Mouse (Mus musculus): Measurements from ENCODE around the gene Xpnpep1. TPM values are rescaled to one million over a fixed set of nuclear protein-coding genes. Genes with fewer than 3 reads are reported as not detected.

Gene Xpnpep1
- 10 to 100 TPM; 59.8 to 70.1 TPM for total RNA-seq (2021)
- polyA plus RNA-seq (2012; rRNA removed) = 49.8 and 71.9 TPM in 2 replicates
- long read RNA-seq, full-length matches to known transcripts = 56 of 127 reads
- long read RNA-seq, partial matches to known transcripts = 3 of 127 reads
- long read RNA-seq, other reads (novel, unspliced or antisense) = 68 of 127 reads

DNA sequence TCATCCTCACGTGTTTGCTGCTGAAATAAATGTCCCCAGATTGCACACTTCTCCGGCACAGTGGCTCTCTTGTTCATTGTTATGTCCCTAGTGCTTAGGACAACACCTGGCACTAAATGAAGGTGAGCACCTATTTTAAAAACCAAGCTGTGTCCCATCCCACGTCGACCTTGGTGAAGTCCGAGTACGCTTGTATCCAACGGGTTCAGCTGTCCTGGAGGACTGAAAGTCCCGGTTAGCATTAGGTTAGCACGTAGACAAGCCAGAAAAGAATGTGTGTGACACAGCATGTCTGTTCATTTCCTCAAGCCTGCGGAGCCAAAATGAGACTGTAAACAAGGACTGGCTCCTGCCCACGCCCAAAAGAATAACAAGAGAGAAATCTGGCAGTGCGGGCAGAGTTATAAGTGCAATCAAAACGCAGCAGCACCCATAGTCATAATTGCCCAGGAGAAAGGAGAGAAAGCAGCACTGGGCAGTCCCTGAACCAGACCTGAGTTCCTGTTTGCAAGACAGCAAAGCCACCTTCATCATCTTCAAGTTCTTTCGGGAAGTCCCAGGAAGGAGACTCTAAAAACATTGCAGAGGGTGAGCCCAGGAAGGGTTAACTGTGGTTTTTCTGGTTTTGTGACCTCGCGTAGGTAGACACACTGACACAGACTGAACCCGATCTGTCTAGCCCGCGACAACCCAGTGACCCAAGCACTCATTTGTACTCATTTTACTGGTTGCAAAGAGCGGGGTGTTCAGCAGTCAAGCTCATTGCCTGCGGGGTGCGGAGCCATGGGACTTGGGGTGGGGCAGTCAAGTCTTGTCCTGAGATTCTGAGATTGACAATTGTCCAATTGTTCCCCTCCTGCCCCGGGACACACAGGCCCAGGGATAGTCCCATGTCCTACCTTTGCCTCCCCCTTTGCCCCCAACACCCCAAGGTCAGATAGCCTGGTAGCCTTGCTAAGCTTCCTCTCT lies at the start of gene Xpnpep1:
TSS of gene Xpnpep1 (minus strand) at position 51 of the 969 bp plus-strand sequence.
- Histone ChIP-seq H3K9ac (ENCODE audit: low read depth, low read length) (no peak within 1 kb of the TSS), H3K27ac (peak within 1 kb of the TSS; percentile 82), H3K27me3 (ENCODE audit: control insufficient read depth, insufficient read depth, low read length) (no peaks in the 10 kb centered on the region), H3K4me1 (ENCODE audit: control insufficient read depth, insufficient read depth, low read length) (peaks cover 20% of the 10 kb centered on the region), H3K79me2 (replicated peaks; ENCODE audit: control insufficient read depth, insufficient read depth, low read length) (peaks cover 4% of the 10 kb centered on the region), H3K4me3 (peak within 1 kb of the TSS; percentile 43; the same call in 1 of the 2 replicates), H3K36me3 (ENCODE audit: control insufficient read depth, insufficient read depth, low read length) (no peaks in the 10 kb centered on the region)
- no peak for DNase-seq
- 62% methylated on average over 23 of the region's 23 CpGs for WGBS
- TF ChIP-seq EP300 (IDR thresholded peaks at IDR 0.05; ENCODE audit: insufficient read depth, low read depth, low read length) (no peak), POLR2A (IDR thresholded peaks at IDR 0.05; ENCODE audit: insufficient read depth, low read depth, low read length) (no peak), CTCF (IDR thresholded peaks at IDR 0.05) (no peak)
- intact Hi-C loops (cut with DNase I) = no loop called here

DNA sequence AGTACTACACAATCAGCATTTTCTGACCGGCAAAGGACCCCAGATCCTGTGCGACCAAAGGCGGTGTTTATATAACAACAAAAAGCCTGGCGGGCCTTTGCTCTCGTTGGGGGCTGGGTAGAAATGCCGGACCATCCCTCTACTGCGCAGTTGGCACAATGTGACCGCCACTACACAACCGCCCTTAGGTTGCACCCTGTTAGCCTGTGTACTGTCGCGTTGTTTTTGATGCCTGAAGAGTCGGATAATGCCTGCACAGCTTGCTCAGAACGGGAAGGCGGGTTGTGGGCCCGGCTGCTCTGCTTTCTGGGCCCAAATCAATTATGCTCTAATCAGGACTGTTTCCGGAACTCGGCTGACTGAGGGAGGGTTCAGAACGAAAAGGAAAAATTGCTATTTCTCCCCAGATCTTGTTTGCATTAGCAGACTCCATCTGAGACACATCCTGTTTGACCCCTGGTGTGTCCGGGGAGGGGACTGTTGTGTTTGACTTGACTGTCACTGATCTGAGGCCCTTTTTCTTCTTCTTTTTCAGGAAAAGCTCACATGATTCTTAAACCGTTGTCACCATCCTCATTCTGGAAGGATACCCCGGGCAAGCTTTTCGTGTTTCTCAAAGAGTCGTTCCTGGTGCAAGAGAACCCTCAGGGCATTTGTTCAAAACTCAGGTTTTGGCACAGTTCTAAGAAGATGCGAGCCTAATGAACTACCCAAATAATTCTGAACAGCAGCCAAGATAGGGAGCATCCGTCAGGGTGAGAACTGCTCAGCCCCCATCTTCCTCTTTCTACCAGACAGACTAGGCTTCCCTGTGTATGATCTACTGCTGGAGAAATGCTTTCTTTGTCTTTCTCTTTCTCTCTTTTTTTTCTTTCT lies 47.5 kb upstream of the Xpnpep1 start:
- no peaks in the 10 kb centered on the region for H3K79me2 ChIP-seq (replicated peaks; ENCODE audit: control insufficient read depth, insufficient read depth, low read length)
- peaks cover 5% of the 10 kb centered on the region for H3K4me1 ChIP-seq (ENCODE audit: control insufficient read depth, insufficient read depth, low read length)
- intact Hi-C loops (cut with DNase I) = loop anchor here (5.0 kb wide), 1 partner anchor 45 kb away; no protein-coding TSS in a partner anchor
- H3K27ac ChIP-seq = peak overlapping the region; percentile 72
- DNase-seq = peak; percentile 50 to 52
- TF ChIP-seq EP300 (IDR thresholded peaks at IDR 0.05; ENCODE audit: insufficient read depth, low read depth, low read length) (no peak), POLR2A (IDR thresholded peaks at IDR 0.05; ENCODE audit: insufficient read depth, low read depth, low read length) (0 out of 2 replicates have a peak, but pooled peaks have one; percentile 8)
- 35% methylated on average over 25 of the region's 25 CpGs for WGBS
- H3K4me3 ChIP-seq = peak overlapping the region; percentile 27; the same call in 1 of the 2 replicates
- H3K36me3 ChIP-seq (ENCODE audit: control insufficient read depth, insufficient read depth, low read length) = no peaks in the 10 kb centered on the region
- peak overlapping the region; percentile 82 for H3K9ac ChIP-seq (ENCODE audit: low read depth, low read length)
- no peaks in the 10 kb centered on the region for H3K27me3 ChIP-seq (ENCODE audit: control insufficient read depth, insufficient read depth, low read length)

DNA sequence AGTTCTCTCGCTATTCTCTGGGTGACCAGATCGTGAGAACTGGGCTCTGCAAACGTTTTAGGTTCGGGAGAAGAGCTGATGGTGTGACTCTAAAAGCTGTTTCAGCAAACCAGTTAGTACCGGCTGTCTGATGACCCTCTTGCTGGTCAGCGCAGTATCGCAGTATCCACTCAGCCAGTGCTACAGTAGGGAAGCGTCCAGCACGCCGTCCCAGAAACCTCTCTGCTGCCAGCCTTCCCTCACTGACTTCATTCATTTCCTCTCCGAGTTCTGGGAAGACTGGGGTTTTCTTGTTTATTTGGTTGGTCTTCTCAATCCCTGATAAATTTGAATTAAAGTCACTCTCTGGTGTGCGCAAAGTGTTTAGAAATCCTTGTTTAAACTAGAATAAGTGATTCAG lies 46.8 kb upstream of the Xpnpep1 start:
- H3K79me2 ChIP-seq (replicated peaks; ENCODE audit: control insufficient read depth, insufficient read depth, low read length) = no peaks in the 10 kb centered on the region
- peak; percentile 36 to 39 for DNase-seq
- H3K36me3 ChIP-seq (ENCODE audit: control insufficient read depth, insufficient read depth, low read length) = no peaks in the 10 kb centered on the region
- no peaks in the 10 kb centered on the region for H3K27me3 ChIP-seq (ENCODE audit: control insufficient read depth, insufficient read depth, low read length)
- TF ChIP-seq EP300 (IDR thresholded peaks at IDR 0.05; ENCODE audit: insufficient read depth, low read depth, low read length) (no peak), POLR2A (IDR thresholded peaks at IDR 0.05; ENCODE audit: insufficient read depth, low read depth, low read length) (no peak), CTCF (IDR thresholded peaks at IDR 0.05) (no peak)
- intact Hi-C loops (cut with DNase I) = loop anchor here (5.0 kb wide), 1 partner anchor 45 kb away; no protein-coding TSS in a partner anchor
- peak overlapping the region; percentile 8 for H3K4me3 ChIP-seq
- H3K9ac ChIP-seq (ENCODE audit: low read depth, low read length) = peak overlapping the region; percentile 6; the same call in 1 of the 2 replicates
- H3K4me1 ChIP-seq (ENCODE audit: control insufficient read depth, insufficient read depth, low read length) = peaks cover 5% of the 10 kb centered on the region
- WGBS = 37% methylated on average over 12 of the region's 12 CpGs
- H3K27ac ChIP-seq = peak overlapping the region; percentile 72

DNA sequence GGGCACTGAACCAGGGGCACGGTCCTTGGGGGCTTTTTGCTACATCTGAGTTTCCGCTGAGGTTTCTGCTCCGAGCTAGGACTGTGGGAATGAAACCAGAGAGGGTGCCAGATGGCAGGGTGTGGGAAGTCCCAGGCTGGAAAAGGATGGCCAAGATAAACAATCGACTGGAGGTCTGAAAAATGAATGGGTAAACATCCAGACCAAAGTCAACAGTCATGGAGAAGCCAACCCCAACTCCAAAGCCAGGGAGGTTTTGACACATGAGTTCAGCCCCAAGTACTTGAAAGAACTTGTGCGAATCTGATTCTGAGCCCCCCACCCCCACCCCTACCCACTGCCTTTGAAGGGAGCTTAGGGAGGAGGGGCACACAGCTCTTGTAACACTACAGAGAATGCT lies 44.7 kb upstream of the Xpnpep1 start:
- H3K27me3 ChIP-seq (ENCODE audit: control insufficient read depth, insufficient read depth, low read length) = no peaks in the 10 kb centered on the region
- intact Hi-C loops (cut with DNase I) = loop anchor here (5.0 kb wide), 1 partner anchor 48 kb away; no protein-coding TSS in a partner anchor
- H3K36me3 ChIP-seq (ENCODE audit: control insufficient read depth, insufficient read depth, low read length) = no peaks in the 10 kb centered on the region
- no peak overlapping the region for H3K4me3 ChIP-seq
- no peak for TF ChIP-seq EP300 (IDR thresholded peaks at IDR 0.05; ENCODE audit: insufficient read depth, low read depth, low read length)
- TF ChIP-seq POLR2A (IDR thresholded peaks at IDR 0.05; ENCODE audit: insufficient read depth, low read depth, low read length) = no peak
- no peak for TF ChIP-seq CTCF (IDR thresholded peaks at IDR 0.05)
- peak overlapping the region; percentile 38; the same call in 1 of the 2 replicates for H3K27ac ChIP-seq
- peaks cover 5% of the 10 kb centered on the region for H3K4me1 ChIP-seq (ENCODE audit: control insufficient read depth, insufficient read depth, low read length)
- H3K79me2 ChIP-seq (replicated peaks; ENCODE audit: control insufficient read depth, insufficient read depth, low read length) = no peaks in the 10 kb centered on the region
- no peak overlapping the region for H3K9ac ChIP-seq (ENCODE audit: low read depth, low read length)
- peak; percentile 47 to 68 for DNase-seq
- WGBS = 45% methylated on average over 5 of the region's 5 CpGs

DNA sequence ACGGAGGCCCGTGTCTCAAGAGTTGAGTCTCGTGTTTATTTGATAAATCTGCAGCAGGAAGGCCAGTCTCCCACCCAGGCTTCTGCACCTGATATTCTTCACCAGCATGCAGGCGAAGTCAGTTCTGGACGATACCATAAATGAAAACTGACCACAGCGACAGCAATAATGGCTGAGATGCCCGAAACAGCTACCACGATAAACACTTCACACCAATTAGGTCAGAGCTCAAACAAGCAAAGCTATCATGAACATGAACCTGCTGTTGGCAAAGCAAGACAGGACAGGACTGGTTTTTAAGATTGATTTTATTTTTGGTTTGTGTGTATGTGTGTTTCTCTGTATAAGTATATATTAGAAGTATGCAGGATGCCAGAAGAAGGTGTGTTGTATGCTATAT lies 42.8 kb upstream of the Xpnpep1 start:
- H3K9ac ChIP-seq (ENCODE audit: low read depth, low read length) = no peak overlapping the region
- DNase-seq = no peak
- H3K27ac ChIP-seq = no peak overlapping the region
- WGBS = 82% methylated on average over 8 of the region's 8 CpGs
- H3K36me3 ChIP-seq (ENCODE audit: control insufficient read depth, insufficient read depth, low read length) = no peaks in the 10 kb centered on the region
- intact Hi-C loops (cut with DNase I) = no loop called here
- TF ChIP-seq CTCF (IDR thresholded peaks at IDR 0.05) (no peak), POLR2A (IDR thresholded peaks at IDR 0.05; ENCODE audit: insufficient read depth, low read depth, low read length) (no peak), EP300 (IDR thresholded peaks at IDR 0.05; ENCODE audit: insufficient read depth, low read depth, low read length) (no peak)
- H3K4me1 ChIP-seq (ENCODE audit: control insufficient read depth, insufficient read depth, low read length) = peaks cover 5% of the 10 kb centered on the region
- no peak overlapping the region for H3K4me3 ChIP-seq
- no peaks in the 10 kb centered on the region for H3K27me3 ChIP-seq (ENCODE audit: control insufficient read depth, insufficient read depth, low read length)
- H3K79me2 ChIP-seq (replicated peaks; ENCODE audit: control insufficient read depth, insufficient read depth, low read length) = no peaks in the 10 kb centered on the region
